Comparison of ENCODE assay signal across 21 mouse cellular contexts in genomic region chr6:99658586-99658985, GRCm38 (mm10). TPM values are rescaled to one million over a fixed set of nuclear protein-coding genes. Genes with fewer than 3 reads are reported as not detected.
DNase-seq lines count a peak whose midpoint lies in the region; ATAC-seq and TF ChIP-seq lines count a peak whose summit lies in the region.
"Had no signal": no experiment of that assay in that cellular context is flagged by ENCODE, and none has a peak within 500 bp of the region (broad histone marks: within the 10 kb centered on the region; RNA-seq: fewer than 3 reads in every experiment).

No protein-coding gene starts in this region.

- WGBS in kidney, adult 2 months = 81% methylated on average over 10 of the region's 10 CpGs

- no peaks in the 10 kb centered on the region for H3K36me3 ChIP-seq in kidney, adult 2 months (ENCODE audit: control insufficient read depth, insufficient read depth, low read length)
- H3K36me3 ChIP-seq: embryonic facial prominence, embryonic 13.5 days; hindbrain, embryonic 10.5 days had no signal

- H3K27me3 ChIP-seq in kidney, adult 2 months (replicated peaks; ENCODE audit: control insufficient read depth, insufficient read depth, low read length) = no peaks in the 10 kb centered on the region
- H3K27me3 ChIP-seq: embryonic facial prominence, embryonic 13.5 days had no signal

- TF ChIP-seq POLR2A in kidney, adult 2 months (IDR thresholded peaks at IDR 0.05; ENCODE audit: low read depth, low read length) = no peak

- H3K4me1 ChIP-seq in kidney, adult 2 months (ENCODE audit: control insufficient read depth, insufficient read depth, low read length) = no peaks in the 10 kb centered on the region

- no peak overlapping the region for H3K4me3 ChIP-seq in kidney, adult 2 months (ENCODE audit: insufficient read depth, low read depth, low read length)
- H3K4me3 ChIP-seq: embryonic facial prominence, embryonic 13.5 days; hindbrain, embryonic 10.5 days; left cerebral cortex, adult 2 months; myocyte had no signal

- peak; percentile 67 for DNase-seq in naive thymus-derived CD4-positive, alpha-beta T cell, adult 2 months (ENCODE audit: low read depth)
- peak; percentile 65 to 79 for DNase-seq in thymus, postnatal 36 days
- DNase-seq in heart, adult 8-10 months (ENCODE audit: low spot score) = no peak
- DNase-seq in kidney, adult 2 months = no peak
- DNase-seq in frontal cortex, postnatal 25 days (ENCODE audit: low spot score in 2 of 2) = no peak
- DNase-seq: cerebellum, adult 9-10 months; kidney, adult 8-10 months; kidney, postnatal 14 days; left cerebral cortex, postnatal 4 days; liver; midbrain, embryonic 14.5 days; right cerebral cortex, postnatal 4 days had no signal

- no peak overlapping the region for H3K27ac ChIP-seq in kidney, adult 2 months (ENCODE audit: insufficient read depth, low read depth, low read length)
- H3K27ac ChIP-seq: embryonic facial prominence, embryonic 13.5 days; hindbrain, embryonic 10.5 days; left cerebral cortex, adult 2 months; stomach, postnatal 0 days had no signal

- TF ChIP-seq CTCF in kidney, adult 2 months (conservative IDR thresholded peaks at IDR 0.05; ENCODE audit: insufficient read depth, insufficient read length, low read depth, low read length) = no peak

- ATAC-seq in CD4-positive, CD25-positive, alpha-beta regulatory T cell, adult 4 months = peak; percentile 40
- peak; percentile 40 for ATAC-seq in common myeloid progenitor, adult 5-6 weeks (replicated peaks; ENCODE audit: low read depth, poor library complexity, severe bottlenecking)
- ATAC-seq: forebrain, embryonic 16.5 days; lung, postnatal 0 days had no signal

RNA-seq across cellular contexts. Expression of gene Eif4e3, which starts 8.0 kb away (rescaled TPM):
- 10 to 100 TPM; 27.0 TPM for polyA plus RNA-seq in CD4-positive, CD25-positive, alpha-beta regulatory T cell, adult 4 months (2017; shearing (Covaris generic))
- total RNA-seq in common myeloid progenitor, adult 5-6 weeks (2017) = 26.9 and 28.0 TPM in 2 replicates
- total RNA-seq in heart, adult 8-10 months (2022) = 10 to 100 TPM; 40.1 to 57.0 (median 48.9) TPM
- polyA plus RNA-seq in kidney, adult 2 months (2012; rRNA removed) = 6.6 and 8.4 TPM in 2 replicates

RNA-seq across cellular contexts. Expression of gene Gm20696, which starts 8.0 kb away (rescaled TPM):
- 10 to 100 TPM; 19.5 to 26.0 TPM for polyA plus RNA-seq in CD4-positive, CD25-positive, alpha-beta regulatory T cell, adult 4 months (2017; shearing (Covaris generic))
- total RNA-seq in common myeloid progenitor, adult 5-6 weeks (2017) = 4.0 and 4.3 TPM in 2 replicates
- 1 to 10 TPM in 3 of 4 experiments, under 1 TPM in 1; 0.72 to 2.2 (median 1.6) TPM for total RNA-seq in heart, adult 8-10 months (2022)
- polyA plus RNA-seq in kidney, adult 2 months (2012; rRNA removed) = 0.31 and 0.50 TPM in 2 replicates

RNA-seq across cellular contexts. Expression of gene Gpr27, which starts 33.9 kb away (rescaled TPM):
- not detected for polyA plus RNA-seq in CD4-positive, CD25-positive, alpha-beta regulatory T cell, adult 4 months (2017; shearing (Covaris generic))
- total RNA-seq in common myeloid progenitor, adult 5-6 weeks (2017) = not detected in 2 replicates
- 10 to 100 TPM in 3 of 4 experiments, 1 to 10 TPM in 1; 8.6 to 11.3 (median 10.7) TPM for total RNA-seq in heart, adult 8-10 months (2022)
- 0.99 and 1.2 TPM in 2 replicates for polyA plus RNA-seq in kidney, adult 2 months (2012; rRNA removed)
- polyA plus RNA-seq: myocyte had no signal

Comparison
In these comparisons a context has a peak if more than half of its experiments do, and no peak if none do; other contexts are left out.
1. DNase-seq: peak in naive thymus-derived CD4-positive, alpha-beta T cell, adult 2 months (single experiment) and thymus, postnatal 36 days (2 of 2); none in heart, adult 8-10 months (single experiment), kidney, adult 2 months (single experiment) and frontal cortex, postnatal 25 days (0 of 2).